Mouse (Mus musculus) adrenal gland, postnatal 0 days (tissue): ENCODE data around the gene Casr. TPM values are rescaled to one million over a fixed set of nuclear protein-coding genes. Genes with fewer than 3 reads are reported as not detected.

ENCODE experiments used
- polyA plus RNA-seq: library from polyadenylated mRNA; unstranded; fragments of >200 nt; fragmentation: Nextera tagmentation; extraction: Ambion mirVana; gene quantifications from 2 replicates; pipeline ENCODE4 v1.2.1, GENCODE M21; 2015

Casr gene
- not detected in 2 replicates for polyA plus RNA-seq

GRCm38 (mm10) chr16:36561386-36562338 lies at the start of gene Casr:
Casr (minus strand) TSS chr16:36562141.

DNA sequence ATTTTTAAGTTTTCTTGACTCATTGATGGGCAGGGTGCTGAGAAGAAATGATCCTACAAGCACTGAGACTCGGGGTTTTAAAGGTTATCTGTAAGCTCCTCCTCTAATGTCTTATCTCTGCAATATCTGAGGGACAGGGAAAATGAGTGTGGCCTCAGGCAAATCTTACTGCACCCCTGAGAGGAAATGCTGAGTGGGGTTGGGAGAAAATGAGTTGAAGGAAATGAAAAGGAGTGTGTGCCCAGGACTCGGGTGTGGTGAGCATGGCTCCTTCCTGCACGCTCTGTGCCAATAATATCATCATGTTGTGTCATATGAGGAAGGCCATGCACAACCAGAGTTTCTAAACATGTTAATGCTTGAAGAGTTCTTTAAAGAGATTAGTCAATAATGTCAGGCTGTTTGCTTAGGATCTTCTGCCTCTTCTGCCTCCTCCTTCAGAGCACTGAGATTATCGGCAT lies 106.6 kb downstream of the Casr start, which contains the start of gene Stfa3:
TSS of gene Stfa3 (minus strand) at position 51 of the 461 bp plus-strand sequence.

Other genes starting within 250 kb of the Casr start
- not detected in 2 replicates for gene BC117090, start 227.8 kb downstream of the Casr start, polyA plus RNA-seq
- 67.3 and 152 TPM in 2 replicates for gene BC100530, start 194.4 kb downstream of the Casr start, polyA plus RNA-seq
- gene Stfa2, start 153.7 kb downstream of the Casr start, polyA plus RNA-seq: 9.9 and 21.7 TPM in 2 replicates
- 11.8 and 36.4 TPM in 2 replicates for gene Stfa3, start 106.7 kb downstream of the Casr start, polyA plus RNA-seq
- gene Cd86, start 103.9 kb upstream of the Casr start, polyA plus RNA-seq: 3.1 and 3.8 TPM in 2 replicates
- 0.18 TPM in 1 of 2 replicates, not detected in the other for gene Ildr1, start 131.8 kb upstream of the Casr start, polyA plus RNA-seq
- 1.9 and 2.5 TPM in 2 replicates for gene Slc15a2, start 222.8 kb upstream of the Casr start, polyA plus RNA-seq